Mouse (Mus musculus): ENCODE measurements around the gene Pax8. TPM values are rescaled to one million over a fixed set of nuclear protein-coding genes. Genes with fewer than 3 reads are reported as not detected.

Pax8 gene
- polyA plus RNA-seq, 1 experiment from 2014 or later = not detected

- peaks cover 3% of the 10 kb centered on the region; the same call in 1 of the 2 replicates for H3K36me3 ChIP-seq (ENCODE audit: inconsistent target)
- H3K27ac ChIP-seq = no peak overlapping the region
- no peak overlapping the region for H3K4me3 ChIP-seq (ENCODE audit: inconsistent target)
- no peaks in the 10 kb centered on the region for H3K79me2 ChIP-seq (ENCODE audit: inconsistent target)
- WGBS (ENCODE audit: missing documents) = 72% methylated on average over 3 of the region's 3 CpGs
Measured at GRCm38 (mm10) chr2:24413172-24413571, 62.2 kb downstream of the Pax8 start.

GRCm38 (mm10) chr2:24409166-24409565 is 66.2 kb downstream of the Pax8 start:
- H3K36me3 ChIP-seq (ENCODE audit: inconsistent target) = peaks cover 40% of the 10 kb centered on the region
- WGBS (ENCODE audit: missing documents) = 10% methylated on average over 2 of the region's 2 CpGs
- H3K27ac ChIP-seq = no peak overlapping the region
- no peaks in the 10 kb centered on the region for H3K79me2 ChIP-seq (ENCODE audit: inconsistent target)
- H3K4me3 ChIP-seq (ENCODE audit: inconsistent target) = no peak overlapping the region

GRCm38 (mm10) chr2:24407701-24408485 is 67.5 kb downstream of the Pax8 start:
- H3K79me2 ChIP-seq (ENCODE audit: inconsistent target) = no peaks in the 10 kb centered on the region
- no peak overlapping the region for H3K4me3 ChIP-seq (ENCODE audit: inconsistent target)
- peaks cover 52% of the 10 kb centered on the region for H3K36me3 ChIP-seq (ENCODE audit: inconsistent target)
- no peak overlapping the region for H3K27ac ChIP-seq
- 94% methylated on average over 4 of the region's 4 CpGs for WGBS (ENCODE audit: missing documents)

- Histone ChIP-seq H3K36me3 (ENCODE audit: inconsistent target) (peaks cover 76% of the 10 kb centered on the region), H3K27ac (no peak overlapping the region), H3K79me2 (ENCODE audit: inconsistent target) (no peaks in the 10 kb centered on the region), H3K4me3 (ENCODE audit: inconsistent target) (no peak overlapping the region)
- 48% methylated on average over 23 of the region's 23 CpGs for WGBS (ENCODE audit: missing documents)
Measured at GRCm38 (mm10) chr2:24405345-24406012, 69.9 kb downstream of the Pax8 start.

GRCm38 (mm10) chr2:24400711-24401110 is 74.7 kb downstream of the Pax8 start:
- Histone ChIP-seq H3K36me3 (ENCODE audit: inconsistent target) (peaks cover 92% of the 10 kb centered on the region), H3K4me3 (ENCODE audit: inconsistent target) (no peak overlapping the region), H3K27ac (no peak overlapping the region), H3K79me2 (ENCODE audit: inconsistent target) (peaks cover 14% of the 10 kb centered on the region; the same call in 1 of the 2 replicates)
- 91% methylated on average over 3 of the region's 3 CpGs for WGBS (ENCODE audit: missing documents)

- Histone ChIP-seq H3K79me2 (ENCODE audit: inconsistent target) (peaks cover 50% of the 10 kb centered on the region), H3K27ac (no peak overlapping the region), H3K4me3 (ENCODE audit: inconsistent target) (no peak overlapping the region), H3K36me3 (ENCODE audit: inconsistent target) (peaks cover 82% of the 10 kb centered on the region)
- 55% methylated on average over 2 of the region's 2 CpGs for WGBS (ENCODE audit: missing documents)
Measured at GRCm38 (mm10) chr2:24397115-24397514, 78.3 kb downstream of the Pax8 start.

GRCm38 (mm10) chr2:24393251-24393650 is 82.1 kb downstream of the Pax8 start:
- no peak overlapping the region for H3K27ac ChIP-seq
- peaks cover 88% of the 10 kb centered on the region for H3K79me2 ChIP-seq (ENCODE audit: inconsistent target)
- WGBS (ENCODE audit: missing documents) = 85% methylated on average over 2 of the region's 2 CpGs
- peaks cover 48% of the 10 kb centered on the region for H3K36me3 ChIP-seq (ENCODE audit: inconsistent target)
- no peak overlapping the region for H3K4me3 ChIP-seq (ENCODE audit: inconsistent target)

- 4% methylated on average over 4 of the region's 4 CpGs for WGBS (ENCODE audit: missing documents)
- peak overlapping the region; percentile 92 for H3K27ac ChIP-seq
- peak overlapping the region; percentile 90 for H3K4me3 ChIP-seq (ENCODE audit: inconsistent target)
- peaks cover 72% of the 10 kb centered on the region for H3K79me2 ChIP-seq (ENCODE audit: inconsistent target)
- peaks cover 5% of the 10 kb centered on the region; the same call in 1 of the 2 replicates for H3K36me3 ChIP-seq (ENCODE audit: inconsistent target)
Measured at GRCm38 (mm10) chr2:24387361-24388283, 87.8 kb downstream of the Pax8 start.

GRCm38 (mm10) chr2:24386964-24387320 is 88.5 kb downstream of the Pax8 start:
- 0% methylated on average over 2 of the region's 2 CpGs for WGBS (ENCODE audit: missing documents)
- H3K4me3 ChIP-seq (ENCODE audit: inconsistent target) = peak overlapping the region; percentile 90
- H3K27ac ChIP-seq = peak overlapping the region; percentile 92
- peaks cover 5% of the 10 kb centered on the region; the same call in 1 of the 2 replicates for H3K36me3 ChIP-seq (ENCODE audit: inconsistent target)
- peaks cover 66% of the 10 kb centered on the region for H3K79me2 ChIP-seq (ENCODE audit: inconsistent target)

GRCm38 (mm10) chr2:24386158-24386963 is 89.0 kb downstream of the Pax8 start:
- peak overlapping the region; percentile 90 for H3K4me3 ChIP-seq (ENCODE audit: inconsistent target)
- peaks cover 5% of the 10 kb centered on the region; the same call in 1 of the 2 replicates for H3K36me3 ChIP-seq (ENCODE audit: inconsistent target)
- peak overlapping the region; percentile 92 for H3K27ac ChIP-seq
- WGBS (ENCODE audit: missing documents) = 3% methylated on average over 21 of the region's 21 CpGs
- peaks cover 60% of the 10 kb centered on the region for H3K79me2 ChIP-seq (ENCODE audit: inconsistent target)

- Histone ChIP-seq H3K36me3 (ENCODE audit: inconsistent target) (0 out of 2 replicates have a peak, but pooled peaks cover 5% of the 10 kb centered on the region), H3K79me2 (ENCODE audit: inconsistent target) (peaks cover 50% of the 10 kb centered on the region), H3K4me3 (ENCODE audit: inconsistent target) (peak overlapping the region; percentile 90), H3K27ac (peak overlapping the region; percentile 92)
- 18% methylated on average over 14 of the region's 14 CpGs for WGBS (ENCODE audit: missing documents)
Measured at GRCm38 (mm10) chr2:24385111-24385961, 90.1 kb downstream of the Pax8 start.

- Histone ChIP-seq H3K36me3 (ENCODE audit: inconsistent target) (no peaks in the 10 kb centered on the region), H3K4me3 (ENCODE audit: inconsistent target) (no peak overlapping the region)
Measured at GRCm38 (mm10) chr2:24384393-24384792, 91.0 kb downstream of the Pax8 start.

GRCm38 (mm10) chr2:24383636-24384035 is 91.8 kb downstream of the Pax8 start:
- H3K79me2 ChIP-seq (ENCODE audit: inconsistent target) = peaks cover 33% of the 10 kb centered on the region
- H3K4me3 ChIP-seq (ENCODE audit: inconsistent target) = no peak overlapping the region
- WGBS (ENCODE audit: missing documents) = 14% methylated on average over 3 of the region's 3 CpGs
- peak overlapping the region; percentile 92 for H3K27ac ChIP-seq
- no peaks in the 10 kb centered on the region for H3K36me3 ChIP-seq (ENCODE audit: inconsistent target)

More at GRCm38 (mm10) chr2:24384393-24384792, 91.0 kb downstream of the Pax8 start:
- H3K27ac ChIP-seq = peak overlapping the region; percentile 92
- peaks cover 40% of the 10 kb centered on the region for H3K79me2 ChIP-seq (ENCODE audit: inconsistent target)

All from macrophage (primary cell).